Mouse (Mus musculus): ENCODE measurements around the gene Retsat. TPM values are rescaled to one million over a fixed set of nuclear protein-coding genes. Genes with fewer than 3 reads are reported as not detected.
A peak's percentile ranks its signal among the peaks of the same experiment; 100 is the strongest.

Retsat gene
- polyA plus RNA-seq, 1 experiment from 2014 or later: 20.1 TPM

- 90% methylated on average over 7 of the region's 7 CpGs for WGBS
- no peak overlapping the region for H3K4me2 ChIP-seq (ENCODE audit: low read depth, low read length)
Measured at GRCm38 (mm10) chr6:72645364-72645763, 47.1 kb downstream of the Retsat start.

GRCm38 (mm10) chr6:72647383-72647820 is 49.1 kb downstream of the Retsat start:
- peak; percentile 41 for ATAC-seq (ENCODE audit: low read depth)
- Histone ChIP-seq H3K36me3 (ENCODE audit: control insufficient read depth, insufficient read depth, low read length) (no peaks in the 10 kb centered on the region), H3K9ac (ENCODE audit: low read length) (no peak overlapping the region), H3K27ac (ENCODE audit: low read length) (no peak overlapping the region), H3K27me3 (ENCODE audit: control insufficient read depth, insufficient read depth, low read depth, low read length) (no peaks in the 10 kb centered on the region), H3K9me3 (ENCODE audit: control insufficient read depth, low read length) (no peaks in the 10 kb centered on the region), H3K4me2 (ENCODE audit: low read depth, low read length) (no peak overlapping the region), H3K4me1 (replicated peaks; ENCODE audit: control insufficient read depth, insufficient read depth, low read length) (peaks cover 12% of the 10 kb centered on the region), H3K4me3 (ENCODE audit: low read length) (no peak overlapping the region)
- WGBS: 52% methylated on average over 10 of the region's 10 CpGs

More at GRCm38 (mm10) chr6:72645364-72645763, 47.1 kb downstream of the Retsat start:
- Histone ChIP-seq H3K4me3 (ENCODE audit: low read length) (no peak overlapping the region), H3K9ac (ENCODE audit: low read length) (no peak overlapping the region), H3K27me3 (ENCODE audit: control insufficient read depth, insufficient read depth, low read depth, low read length) (no peaks in the 10 kb centered on the region), H3K9me3 (ENCODE audit: control insufficient read depth, low read length) (no peaks in the 10 kb centered on the region), H3K4me1 (replicated peaks; ENCODE audit: control insufficient read depth, insufficient read depth, low read length) (peaks cover 4% of the 10 kb centered on the region; the same call in 1 of the 2 replicates), H3K36me3 (ENCODE audit: control insufficient read depth, insufficient read depth, low read length) (no peaks in the 10 kb centered on the region), H3K27ac (ENCODE audit: low read length) (no peak overlapping the region)
- ATAC-seq (ENCODE audit: low read depth): no peak

GRCm38 (mm10) chr6:72648002-72648595 is 49.8 kb downstream of the Retsat start:
- Histone ChIP-seq H3K9me3 (ENCODE audit: control insufficient read depth, low read length) (no peaks in the 10 kb centered on the region), H3K9ac (ENCODE audit: low read length) (no peak overlapping the region), H3K36me3 (ENCODE audit: control insufficient read depth, insufficient read depth, low read length) (no peaks in the 10 kb centered on the region), H3K27ac (ENCODE audit: low read length) (no peak overlapping the region), H3K4me2 (ENCODE audit: low read depth, low read length) (no peak overlapping the region), H3K4me1 (replicated peaks; ENCODE audit: control insufficient read depth, insufficient read depth, low read length) (peaks cover 12% of the 10 kb centered on the region), H3K27me3 (ENCODE audit: control insufficient read depth, insufficient read depth, low read depth, low read length) (no peaks in the 10 kb centered on the region), H3K4me3 (ENCODE audit: low read length) (no peak overlapping the region)
- 68% methylated on average over 12 of the region's 12 CpGs for WGBS
- ATAC-seq (ENCODE audit: low read depth): no peak

GRCm38 (mm10) chr6:72650338-72650851 is 52.1 kb downstream of the Retsat start:
- peaks cover 33% of the 10 kb centered on the region for H3K4me1 ChIP-seq (replicated peaks; ENCODE audit: control insufficient read depth, insufficient read depth, low read length)
- WGBS: 36% methylated on average over 10 of the region's 10 CpGs
- H3K4me2 ChIP-seq (ENCODE audit: low read depth, low read length): no peak overlapping the region

GRCm38 (mm10) chr6:72653419-72653818 is 55.1 kb downstream of the Retsat start:
- Histone ChIP-seq H3K9ac (ENCODE audit: low read length) (no peak overlapping the region), H3K27ac (ENCODE audit: low read length) (peak overlapping the region; percentile 82), H3K4me3 (ENCODE audit: low read length) (no peak overlapping the region), H3K4me2 (ENCODE audit: low read depth, low read length) (peak overlapping the region; percentile 7; the same call in 1 of the 2 replicates), H3K9me3 (ENCODE audit: control insufficient read depth, low read length) (no peaks in the 10 kb centered on the region), H3K4me1 (replicated peaks; ENCODE audit: control insufficient read depth, insufficient read depth, low read length) (peaks cover 44% of the 10 kb centered on the region), H3K27me3 (ENCODE audit: control insufficient read depth, insufficient read depth, low read depth, low read length) (no peaks in the 10 kb centered on the region), H3K36me3 (ENCODE audit: control insufficient read depth, insufficient read depth, low read length) (no peaks in the 10 kb centered on the region)
- WGBS: 26% methylated on average over 7 of the region's 7 CpGs
- ATAC-seq (ENCODE audit: low read depth): peak; percentile 68

More at GRCm38 (mm10) chr6:72650338-72650851, 52.1 kb downstream of the Retsat start:
- H3K4me3 ChIP-seq (ENCODE audit: low read length): no peak overlapping the region
- H3K9ac ChIP-seq (ENCODE audit: low read length): peak overlapping the region; percentile 6; the same call in 1 of the 2 replicates
- H3K9me3 ChIP-seq (ENCODE audit: control insufficient read depth, low read length): no peaks in the 10 kb centered on the region
- no peaks in the 10 kb centered on the region for H3K27me3 ChIP-seq (ENCODE audit: control insufficient read depth, insufficient read depth, low read depth, low read length)
- H3K27ac ChIP-seq (ENCODE audit: low read length): peak overlapping the region; percentile 61
- peak; percentile 41 for ATAC-seq (ENCODE audit: low read depth)
- H3K36me3 ChIP-seq (ENCODE audit: control insufficient read depth, insufficient read depth, low read length): no peaks in the 10 kb centered on the region

GRCm38 (mm10) chr6:72654355-72654754 is 56.1 kb downstream of the Retsat start:
- peaks cover 45% of the 10 kb centered on the region for H3K4me1 ChIP-seq (replicated peaks; ENCODE audit: control insufficient read depth, insufficient read depth, low read length)
- H3K36me3 ChIP-seq (ENCODE audit: control insufficient read depth, insufficient read depth, low read length): no peaks in the 10 kb centered on the region
- H3K27ac ChIP-seq (ENCODE audit: low read length): peak overlapping the region; percentile 91; the same call in 1 of the 2 replicates
- no peak overlapping the region for H3K4me2 ChIP-seq (ENCODE audit: low read depth, low read length)
- H3K27me3 ChIP-seq (ENCODE audit: control insufficient read depth, insufficient read depth, low read depth, low read length): no peaks in the 10 kb centered on the region
- H3K4me3 ChIP-seq (ENCODE audit: low read length): no peak overlapping the region
- 89% methylated on average over 6 of the region's 6 CpGs for WGBS
- no peaks in the 10 kb centered on the region for H3K9me3 ChIP-seq (ENCODE audit: control insufficient read depth, low read length)
- no peak for ATAC-seq (ENCODE audit: low read depth)
- H3K9ac ChIP-seq (ENCODE audit: low read length): no peak overlapping the region

GRCm38 (mm10) chr6:72655309-72656052 is 57.2 kb downstream of the Retsat start:
- WGBS: 17% methylated on average over 20 of the region's 20 CpGs
- Histone ChIP-seq H3K27me3 (ENCODE audit: control insufficient read depth, insufficient read depth, low read depth, low read length) (no peaks in the 10 kb centered on the region), H3K36me3 (ENCODE audit: control insufficient read depth, insufficient read depth, low read length) (no peaks in the 10 kb centered on the region), H3K4me1 (replicated peaks; ENCODE audit: control insufficient read depth, insufficient read depth, low read length) (peaks cover 51% of the 10 kb centered on the region), H3K9me3 (ENCODE audit: control insufficient read depth, low read length) (no peaks in the 10 kb centered on the region), H3K4me2 (ENCODE audit: low read depth, low read length) (peak overlapping the region; percentile 54), H3K4me3 (ENCODE audit: low read length) (peak overlapping the region; percentile 33), H3K27ac (ENCODE audit: low read length) (peak overlapping the region; percentile 92), H3K9ac (ENCODE audit: low read length) (peak overlapping the region; percentile 53)
- ATAC-seq (ENCODE audit: low read depth): peak; percentile 84

- H3K4me1 ChIP-seq (replicated peaks; ENCODE audit: control insufficient read depth, insufficient read depth, low read length): peaks cover 51% of the 10 kb centered on the region
- H3K36me3 ChIP-seq (ENCODE audit: control insufficient read depth, insufficient read depth, low read length): no peaks in the 10 kb centered on the region
- no peaks in the 10 kb centered on the region for H3K9me3 ChIP-seq (ENCODE audit: control insufficient read depth, low read length)
- peak overlapping the region; percentile 92 for H3K27ac ChIP-seq (ENCODE audit: low read length)
- H3K9ac ChIP-seq (ENCODE audit: low read length): peak overlapping the region; percentile 53; the same call in 1 of the 2 replicates
- 78% methylated on average over 7 of the region's 7 CpGs for WGBS
- H3K27me3 ChIP-seq (ENCODE audit: control insufficient read depth, insufficient read depth, low read depth, low read length): no peaks in the 10 kb centered on the region
- no peak for ATAC-seq (ENCODE audit: low read depth)
- peak overlapping the region; percentile 50 for H3K4me2 ChIP-seq (ENCODE audit: low read depth, low read length)
- no peak overlapping the region for H3K4me3 ChIP-seq (ENCODE audit: low read length)
Measured at GRCm38 (mm10) chr6:72656053-72656442, 57.8 kb downstream of the Retsat start.

- H3K4me3 ChIP-seq (ENCODE audit: low read length): no peak overlapping the region
- H3K9me3 ChIP-seq (ENCODE audit: control insufficient read depth, low read length): no peaks in the 10 kb centered on the region
- H3K4me1 ChIP-seq (replicated peaks; ENCODE audit: control insufficient read depth, insufficient read depth, low read length): peaks cover 55% of the 10 kb centered on the region
- H3K27ac ChIP-seq (ENCODE audit: low read length): no peak overlapping the region
- no peaks in the 10 kb centered on the region for H3K27me3 ChIP-seq (ENCODE audit: control insufficient read depth, insufficient read depth, low read depth, low read length)
- 55% methylated on average over 3 of the region's 3 CpGs for WGBS
- no peak overlapping the region for H3K4me2 ChIP-seq (ENCODE audit: low read depth, low read length)
- H3K36me3 ChIP-seq (ENCODE audit: control insufficient read depth, insufficient read depth, low read length): no peaks in the 10 kb centered on the region
- ATAC-seq (ENCODE audit: low read depth): no peak
- no peak overlapping the region for H3K9ac ChIP-seq (ENCODE audit: low read length)
Measured at GRCm38 (mm10) chr6:72658006-72658405, 59.7 kb downstream of the Retsat start.

Measured in lung, embryonic 16.5 days (tissue).